Mouse (Mus musculus) hindlimb bud, embryonic 11.5 days (tissue): ENCODE measurements around the gene Dscam.

ENCODE experiments used
- DNase-seq: peaks from one replicate; pipeline ENCODE4 v3.0.0-alpha.2; 2012; ENCODE audit warnings: low read depth, low spot score; ENCODE audit errors: extremely low spot score

The Dscam gene

DNA sequence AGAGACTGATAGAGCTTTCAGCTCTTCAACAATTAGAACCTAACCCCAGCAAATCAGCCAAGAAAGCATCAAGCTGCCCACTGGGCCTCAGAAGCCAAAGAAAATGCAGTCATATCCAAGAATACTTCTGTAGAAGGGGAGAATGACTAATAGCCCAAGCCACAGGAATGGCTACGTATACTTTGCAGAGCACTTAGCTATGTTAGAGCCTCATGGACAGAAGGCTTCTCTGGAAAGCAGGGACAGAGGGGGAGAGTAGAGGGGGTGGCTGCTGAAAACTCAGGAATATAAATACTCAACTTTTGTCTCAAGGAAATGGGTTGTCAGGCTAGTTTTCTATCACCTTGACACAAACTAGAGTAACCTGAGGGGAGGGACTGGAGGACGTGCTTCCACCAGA lies 568.3 kb downstream of the Dscam start:
- no peak for DNase-seq

DNA sequence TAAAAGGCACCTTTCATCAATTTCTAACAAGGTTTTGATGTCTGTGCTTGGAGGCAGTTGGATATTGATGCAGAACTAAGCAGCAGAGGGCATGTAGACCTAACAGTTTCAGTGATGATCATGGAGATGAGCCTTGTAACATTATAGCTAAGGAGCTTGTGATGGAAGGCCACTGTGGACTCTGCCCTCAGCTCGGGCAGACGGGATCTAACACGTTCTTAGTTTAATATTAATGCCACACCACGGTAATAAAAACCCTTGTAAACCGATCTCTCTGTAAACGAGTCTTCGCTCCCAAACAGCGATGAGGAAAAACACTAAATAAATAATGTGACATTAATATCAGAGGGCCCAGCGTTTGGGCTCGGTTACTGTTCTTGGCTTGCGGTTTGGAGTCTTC lies 569.8 kb downstream of the Dscam start:
- DNase-seq: no peak

DNA sequence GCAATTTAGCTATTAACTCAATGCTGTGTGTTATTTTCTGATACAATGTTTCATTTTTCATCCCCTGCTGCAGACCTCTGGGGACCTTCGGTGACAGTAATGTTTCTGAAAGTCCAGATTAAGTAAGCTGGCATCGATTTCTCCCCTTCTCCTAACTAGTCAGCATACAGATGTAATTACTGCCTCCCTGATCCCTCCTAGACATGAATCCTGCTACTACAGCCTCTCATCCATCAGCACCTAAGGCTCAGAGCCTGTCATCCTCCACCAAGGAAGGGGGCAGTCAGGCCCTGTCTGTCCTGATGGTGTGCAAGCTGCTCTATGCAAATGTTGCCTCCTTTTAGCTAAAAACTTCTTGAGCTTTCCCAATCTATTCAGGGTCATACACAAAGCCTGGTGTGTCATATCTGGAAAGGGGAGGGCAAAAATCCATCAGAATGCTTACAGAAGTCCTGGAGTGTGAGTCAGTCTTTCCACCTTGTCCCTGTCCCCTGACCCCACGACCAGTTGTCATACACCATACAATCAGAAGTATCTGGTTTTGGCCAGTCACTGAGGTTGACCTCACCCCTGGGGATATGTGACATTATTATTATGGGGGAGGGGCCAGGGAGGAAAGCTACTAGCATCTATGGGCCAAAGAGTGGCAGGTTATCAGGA lies 571.0 kb downstream of the Dscam start:
- no peak for DNase-seq

DNA sequence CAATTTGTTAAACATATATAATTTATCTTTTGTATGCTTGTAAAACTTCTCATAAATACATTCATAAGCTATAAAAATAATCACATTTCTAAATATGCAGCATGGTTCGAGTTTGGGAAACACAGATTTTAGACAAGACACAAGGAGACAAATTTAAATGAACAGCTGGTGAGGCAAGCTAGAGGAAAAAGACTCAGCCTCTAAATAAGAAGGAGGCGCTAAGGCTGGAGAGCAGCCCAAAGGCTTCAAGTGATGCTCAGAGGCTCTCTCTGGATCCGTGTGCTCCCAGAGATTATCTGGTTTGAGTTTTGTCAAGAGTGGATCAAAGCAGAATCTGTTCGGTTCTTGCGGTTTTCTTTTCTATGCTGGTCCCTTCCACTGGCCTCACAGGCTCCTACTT lies 594.7 kb downstream of the Dscam start:
- no peak for DNase-seq

DNA sequence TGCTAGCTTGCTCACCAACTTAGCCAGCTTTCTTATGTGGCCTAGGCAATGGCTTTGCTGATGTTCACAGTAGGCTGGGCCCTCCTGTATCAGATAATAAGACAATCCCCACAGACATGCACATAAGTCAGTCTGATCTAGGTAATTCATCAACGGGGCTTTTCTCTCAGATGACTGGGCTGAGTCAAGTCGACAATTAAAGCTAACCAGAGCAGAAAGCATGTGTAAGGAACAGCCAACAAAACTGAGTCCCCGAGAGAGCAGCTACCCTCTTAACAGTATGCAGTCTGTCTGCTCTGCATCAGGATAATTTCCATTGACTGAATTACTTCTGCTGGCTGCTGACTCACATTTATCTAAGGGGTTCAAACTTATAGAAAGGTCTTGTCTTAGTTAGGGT lies 603.1 kb downstream of the Dscam start:
- DNase-seq: no peak

DNA sequence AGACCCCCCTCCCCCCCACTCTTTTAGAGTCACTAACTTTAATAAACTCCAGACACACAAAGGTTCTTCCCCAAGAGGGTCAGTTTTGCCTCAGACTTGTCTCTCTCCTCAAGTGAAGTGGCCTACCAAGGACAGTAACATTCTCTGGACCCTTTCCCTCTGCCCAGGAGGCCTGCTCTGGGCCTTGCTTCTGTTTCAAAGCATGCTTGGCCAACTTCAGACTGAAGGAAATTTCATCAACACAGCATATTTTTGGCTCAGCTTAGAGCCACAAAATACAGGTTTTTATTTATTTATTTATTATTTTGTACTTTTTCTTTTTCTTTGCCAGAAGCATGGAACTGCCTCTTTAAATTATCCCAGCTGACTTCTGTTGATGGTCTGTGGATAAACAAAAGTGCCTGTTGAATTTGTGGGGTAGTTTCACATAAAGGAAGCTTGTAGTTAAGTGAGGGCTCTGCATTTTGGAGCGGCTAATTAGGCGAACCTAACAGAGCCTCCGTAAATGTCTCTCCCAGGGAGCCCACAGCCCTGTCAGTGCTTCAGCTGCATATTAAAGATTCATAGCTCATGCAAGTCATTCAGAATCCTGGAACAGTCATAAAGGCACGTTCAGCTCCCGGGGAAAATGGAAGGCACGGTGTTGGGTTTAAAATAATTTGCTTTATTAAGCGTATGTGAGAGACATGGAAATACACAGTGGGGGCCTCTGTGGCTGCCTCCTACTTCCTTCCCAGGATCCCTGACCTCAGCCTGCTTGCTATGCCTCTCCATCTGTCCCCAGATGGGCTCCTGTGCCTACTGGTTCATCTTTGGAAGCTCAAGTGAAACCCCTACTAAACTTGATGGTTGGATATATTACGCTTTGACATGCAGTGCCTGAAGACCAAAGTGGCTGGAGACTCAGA lies 606.9 kb downstream of the Dscam start:
- DNase-seq: no peak

DNA sequence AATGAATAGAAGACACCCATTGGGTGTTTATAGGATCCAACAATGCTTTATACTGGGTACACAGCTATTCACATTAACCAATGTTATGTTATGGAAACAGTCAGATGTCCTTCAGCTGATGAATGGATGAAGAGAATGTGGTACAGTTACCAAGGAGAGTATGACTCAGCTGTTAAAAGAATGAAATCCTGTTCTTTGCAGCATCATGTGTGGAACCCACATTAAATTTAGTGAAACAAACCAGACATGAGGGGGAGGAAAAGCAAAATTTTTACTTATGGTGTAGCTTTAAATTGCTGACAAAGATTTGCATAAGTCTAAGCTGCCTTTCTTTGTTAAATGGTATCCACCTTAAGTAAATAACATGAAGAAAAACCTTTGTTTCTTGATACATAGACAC lies 610.8 kb downstream of the Dscam start:
- DNase-seq: no peak

DNA sequence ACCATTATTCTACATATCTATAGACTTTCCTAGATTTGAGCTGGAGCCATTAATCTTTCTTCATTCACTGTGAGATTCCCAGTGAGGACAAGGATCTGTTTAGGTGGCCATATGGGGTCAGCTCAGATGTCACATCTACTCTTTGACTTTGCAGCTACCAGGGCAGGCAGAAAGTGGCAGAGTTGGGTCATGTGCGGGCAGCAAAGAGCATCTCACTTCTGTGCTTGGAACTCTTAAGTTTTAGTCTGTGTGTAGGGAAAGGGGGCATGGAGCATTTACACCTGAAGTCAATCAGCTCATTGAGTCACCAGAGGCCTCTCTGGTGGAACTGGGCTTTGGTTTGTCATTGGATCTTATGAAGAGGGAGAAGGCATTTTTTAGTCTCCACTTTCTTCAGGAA lies 612.2 kb downstream of the Dscam start:
- no peak for DNase-seq

DNA sequence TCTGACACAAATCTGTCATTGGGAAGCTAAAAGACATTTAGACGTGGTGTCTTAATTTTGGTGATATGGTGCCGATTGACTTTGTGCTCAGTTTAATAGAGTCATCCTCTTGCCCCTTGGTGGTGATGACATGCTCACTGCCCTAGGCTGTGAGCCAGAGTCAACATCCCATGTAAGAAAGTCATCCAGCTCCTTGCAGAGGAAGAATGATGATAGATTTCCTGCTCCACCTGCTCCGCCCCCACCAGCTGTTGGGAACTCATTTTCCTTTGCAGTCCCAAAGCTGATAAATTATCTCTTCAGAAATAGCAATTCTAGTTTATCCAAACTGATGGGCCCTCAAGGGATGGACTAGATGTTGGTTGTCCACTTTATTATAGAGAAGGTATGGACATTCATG lies 613.9 kb downstream of the Dscam start:
- no peak for DNase-seq

DNA sequence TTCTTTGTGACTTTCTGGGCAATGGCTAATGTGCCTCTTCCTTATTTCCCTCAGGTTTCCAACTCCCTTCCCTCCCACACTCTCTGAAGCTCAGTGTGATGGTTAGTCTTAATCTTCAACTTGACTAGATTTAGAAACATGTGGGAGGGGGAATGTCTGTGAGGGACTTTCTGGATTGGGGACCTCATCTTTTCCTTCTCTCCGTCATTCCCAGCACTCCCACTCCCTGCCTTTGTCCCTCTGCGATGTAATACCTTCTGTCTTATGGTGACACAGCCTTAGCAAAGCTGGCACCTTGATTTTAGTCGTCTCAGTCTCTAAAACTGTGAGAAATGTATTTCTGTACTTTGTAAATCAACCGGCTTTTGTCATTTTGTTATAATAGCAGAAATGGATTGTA lies 615.1 kb downstream of the Dscam start:
- DNase-seq: no peak

DNA sequence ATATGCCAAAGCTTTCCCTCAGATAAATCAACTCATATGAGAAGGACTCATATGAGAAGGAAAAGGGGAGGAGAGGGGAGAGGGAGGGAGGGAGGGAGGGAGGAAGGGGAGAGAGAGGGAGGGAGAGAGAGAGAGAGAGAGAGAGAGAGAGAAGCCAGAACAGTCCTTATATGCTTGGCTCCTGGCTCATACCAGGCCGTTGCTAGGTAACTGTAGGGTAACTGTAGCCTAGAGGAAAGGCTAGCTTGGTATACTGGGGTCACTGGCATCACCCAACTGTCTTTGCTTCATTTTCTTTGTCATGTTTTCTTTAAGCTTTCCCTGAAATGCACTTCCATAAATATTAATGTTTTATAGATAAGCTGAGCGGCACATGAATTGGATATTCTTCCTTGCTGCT lies 617.9 kb downstream of the Dscam start:
- DNase-seq: no peak

DNA sequence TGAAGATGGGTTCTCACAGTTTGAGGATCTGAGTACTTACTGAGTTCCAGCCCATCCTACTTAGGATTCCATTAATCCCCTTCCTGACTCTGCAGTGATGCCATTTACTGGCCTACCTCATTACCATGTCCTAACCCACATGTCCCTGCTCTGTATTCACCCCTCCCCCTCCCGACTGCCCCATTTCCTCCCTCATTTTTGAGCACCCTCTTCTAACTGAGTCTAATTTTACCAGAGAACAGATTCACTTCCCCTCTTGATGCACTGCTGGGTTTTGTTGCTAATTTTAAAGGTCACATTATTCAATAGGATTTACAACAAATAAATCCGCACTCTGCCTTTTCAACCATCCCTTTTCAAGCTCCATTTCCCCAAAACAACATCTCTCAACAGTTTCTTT lies 629.5 kb downstream of the Dscam start:
- no peak for DNase-seq
